Mouse (Mus musculus) lung, postnatal 0 days (tissue): ENCODE measurements at regions not wholly inside any gene's neighbourhood (a gene's known extent, or its start where the extent isn't known, plus 50 kb on each side); places are given as distances from the start of the nearest gene placed in this dataset.

Experiments
- ATAC-seq: fragments of 200-750 bp; cut with Nextera tagmentation; 2 replicates; pipeline ENCODE4 v1.8.0; 2017; ENCODE audit warnings: moderate library complexity
- DNase-seq: peaks from one replicate; pipeline ENCODE4 v3.0.0-alpha.2; 2016; ENCODE audit warnings: low spot score
- H3K27ac ChIP-seq: fragments of 300-500 bp; sonication (generic); 2 replicates; pipeline ENCODE4 v1.5.1; 2014; ENCODE audit warnings: antibody characterized with exemption, mild to moderate bottlenecking, low read length, mixed read lengths
- H3K27me3 ChIP-seq: fragments of 300-500 bp; sonication (generic); replicated peaks from 2 replicates; pipeline ENCODE4 v1.6.1; 2014; ENCODE audit warnings: low read length, mixed read lengths; ENCODE audit not compliant: insufficient read depth
- H3K36me3 ChIP-seq: fragments of 300-500 bp; sonication (generic); 2 replicates; pipeline ENCODE4 v1.6.1; 2014; ENCODE audit warnings: low read length, mixed read lengths; ENCODE audit not compliant: insufficient read depth
- H3K4me1 ChIP-seq: fragments of 300-500 bp; sonication (generic); 2 replicates; pipeline ENCODE4 v1.6.1; 2014; ENCODE audit warnings: antibody characterized with exemption, low read depth, low read length, mixed read lengths; ENCODE audit not compliant: insufficient read depth
- H3K4me2 ChIP-seq: fragments of 300-500 bp; sonication (generic); replicated peaks from 2 replicates; pipeline ENCODE4 v1.6.1; 2014; ENCODE audit warnings: low read depth, mild to moderate bottlenecking, low read length, moderate library complexity, mixed read lengths
- H3K4me3 ChIP-seq: fragments of 300-500 bp; sonication (generic); 2 replicates; pipeline ENCODE4 v1.5.1; 2014; ENCODE audit warnings: low read depth, low read length
- H3K9ac ChIP-seq: fragments of 300-500 bp; sonication (generic); replicated peaks from 2 replicates; pipeline ENCODE4 v1.6.1; 2014; ENCODE audit warnings: low read depth, mild to moderate bottlenecking
- H3K9me3 ChIP-seq: fragments of 300-500 bp; sonication (generic); 2 replicates; pipeline ENCODE4 v1.6.1; 2016; ENCODE audit warnings: low read length, mixed read lengths
- CTCF ChIP-seq: IDR thresholded peaks from 2 replicates; pipeline ENCODE4 v1.5.1; 2016; ENCODE audit warnings: antibody characterized with exemption, mild to moderate bottlenecking
- EP300 ChIP-seq: IDR thresholded peaks from 2 replicates; pipeline ENCODE4 v1.6.1; 2016; ENCODE audit warnings: antibody characterized with exemption, mild to moderate bottlenecking, control low read depth
- WGBS: fragments of 180-500 bp; shearing (Covaris S2); extraction: QIAGEN DNeasy Blood & Tissue Kit; methylation state at CpG from one replicate; pipeline ENCODE4 v1.1.7; 2014; 5-methylcytosine and 5-hydroxymethylcytosine counted together

GRCm38 (mm10) chr14:102142720-102143119 lies 413.0 kb downstream of the Lmo7 start:
- no peak for ATAC-seq

GRCm38 (mm10) chr14:102138936-102139335 lies 409.2 kb downstream of the Lmo7 start:
- ATAC-seq (no peak), DNase-seq (no peak)
- WGBS = 80% methylated on average over 1 of the region's 1 CpGs
- Histone ChIP-seq H3K4me3 (no peak overlapping the region), H3K4me1 (no peaks in the 10 kb centered on the region), H3K27me3 (no peaks in the 10 kb centered on the region), H3K36me3 (no peaks in the 10 kb centered on the region), H3K9me3 (no peaks in the 10 kb centered on the region), H3K9ac (no peak overlapping the region), H3K27ac (no peak overlapping the region), H3K4me2 (no peak overlapping the region)
- no peak for TF ChIP-seq EP300
- TF ChIP-seq CTCF = no peak

More at GRCm38 (mm10) chr14:102142720-102143119, 413.0 kb downstream of the Lmo7 start:
- 48% methylated on average over 2 of the region's 2 CpGs for WGBS
- DNase-seq = no peak
- no peak overlapping the region for H3K9ac ChIP-seq
- H3K36me3 ChIP-seq = no peaks in the 10 kb centered on the region
- H3K27me3 ChIP-seq = no peaks in the 10 kb centered on the region
- no peak overlapping the region for H3K4me3 ChIP-seq
- H3K27ac ChIP-seq = no peak overlapping the region
- H3K9me3 ChIP-seq = no peaks in the 10 kb centered on the region
- H3K4me2 ChIP-seq = no peak overlapping the region
- TF ChIP-seq CTCF (no peak), EP300 (no peak)
- no peaks in the 10 kb centered on the region for H3K4me1 ChIP-seq

DNA sequence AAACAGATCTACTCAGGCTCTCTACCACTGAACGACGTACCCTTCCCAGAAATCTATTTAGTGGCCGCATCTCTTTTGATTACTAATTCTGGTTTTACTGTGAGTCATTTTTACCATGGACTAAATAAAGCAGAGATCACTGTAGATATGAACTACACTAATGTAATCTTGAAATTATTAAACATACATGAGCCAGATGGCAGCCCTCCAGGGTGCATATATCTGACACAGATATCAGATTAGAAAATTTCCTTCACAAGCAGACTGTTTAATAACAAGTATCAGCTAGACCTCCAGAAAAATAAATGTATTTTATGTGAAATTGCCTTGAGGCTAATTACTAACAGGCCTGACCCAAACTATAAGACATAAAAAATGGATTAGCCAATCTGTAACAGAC lies 388.4 kb downstream of the Lmo7 start:
- H3K27me3 ChIP-seq = no peaks in the 10 kb centered on the region
- H3K4me2 ChIP-seq = no peak overlapping the region
- no peak for TF ChIP-seq CTCF
- TF ChIP-seq EP300 = no peak
- no peaks in the 10 kb centered on the region for H3K4me1 ChIP-seq
- H3K27ac ChIP-seq = no peak overlapping the region
- 73% methylated on average over 3 of the region's 3 CpGs for WGBS
- no peaks in the 10 kb centered on the region for H3K9me3 ChIP-seq
- H3K4me3 ChIP-seq = no peak overlapping the region
- no peak overlapping the region for H3K9ac ChIP-seq
- ATAC-seq (no peak), DNase-seq (no peak)
- no peaks in the 10 kb centered on the region for H3K36me3 ChIP-seq

- ATAC-seq = no peak
- Histone ChIP-seq H3K4me2 (no peak overlapping the region), H3K27ac (no peak overlapping the region), H3K4me1 (no peaks in the 10 kb centered on the region), H3K36me3 (no peaks in the 10 kb centered on the region), H3K9ac (no peak overlapping the region), H3K9me3 (no peaks in the 10 kb centered on the region), H3K27me3 (no peaks in the 10 kb centered on the region), H3K4me3 (no peak overlapping the region)
- TF ChIP-seq CTCF = no peak
- no peak for TF ChIP-seq EP300
- 71% methylated on average over 3 of the region's 3 CpGs for WGBS
- DNase-seq = no peak
Observed at GRCm38 (mm10) chr14:102106165-102106564, 376.4 kb downstream of the Lmo7 start.

DNA sequence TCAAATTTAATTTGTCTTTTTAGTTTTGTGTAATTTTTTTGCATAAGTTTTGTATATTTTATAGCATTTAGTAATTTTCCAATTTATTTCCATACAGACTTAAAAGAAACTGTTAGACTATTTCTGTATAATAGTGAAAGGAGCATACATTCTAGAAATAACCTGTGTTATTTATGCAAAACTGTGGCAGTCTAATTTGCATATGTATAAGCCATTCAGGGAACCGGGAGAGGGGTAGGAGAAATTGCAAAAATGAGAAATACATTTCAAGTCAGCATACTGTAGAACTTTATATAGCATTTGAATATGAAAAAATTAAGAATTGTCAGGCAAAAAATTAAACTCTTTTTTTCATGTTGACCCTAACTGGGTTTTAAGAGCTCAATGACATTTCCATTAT lies 364.3 kb downstream of the Lmo7 start:
- Histone ChIP-seq H3K36me3 (no peaks in the 10 kb centered on the region), H3K9ac (no peak overlapping the region), H3K4me1 (no peaks in the 10 kb centered on the region), H3K9me3 (no peaks in the 10 kb centered on the region), H3K4me2 (no peak overlapping the region), H3K4me3 (no peak overlapping the region), H3K27me3 (no peaks in the 10 kb centered on the region), H3K27ac (no peak overlapping the region)
- ATAC-seq = no peak
- WGBS = 76% methylated on average over 1 of the region's 1 CpGs
- TF ChIP-seq EP300 (no peak), CTCF (no peak)
- DNase-seq = no peak

- Histone ChIP-seq H3K9me3 (no peaks in the 10 kb centered on the region), H3K4me2 (no peak overlapping the region), H3K9ac (no peak overlapping the region), H3K36me3 (no peaks in the 10 kb centered on the region), H3K27me3 (no peaks in the 10 kb centered on the region), H3K27ac (no peak overlapping the region), H3K4me3 (no peak overlapping the region), H3K4me1 (no peaks in the 10 kb centered on the region)
- 72% methylated on average over 6 of the region's 6 CpGs for WGBS
- ATAC-seq (no peak), DNase-seq (no peak)
- TF ChIP-seq CTCF = no peak
- TF ChIP-seq EP300 = no peak
Observed at GRCm38 (mm10) chr14:102092557-102092956, 362.8 kb downstream of the Lmo7 start.

GRCm38 (mm10) chr14:102048932-102049331 lies 319.2 kb downstream of the Lmo7 start:
- WGBS = 4% methylated on average over 3 of the region's 3 CpGs
- H3K36me3 ChIP-seq = no peaks in the 10 kb centered on the region
- no peak for DNase-seq
- no peaks in the 10 kb centered on the region for H3K27me3 ChIP-seq
- ATAC-seq = no peak
- no peak overlapping the region for H3K9ac ChIP-seq
- TF ChIP-seq CTCF (no peak), EP300 (no peak)
- no peak overlapping the region for H3K4me3 ChIP-seq
- H3K4me1 ChIP-seq = no peaks in the 10 kb centered on the region
- H3K27ac ChIP-seq = no peak overlapping the region
- H3K9me3 ChIP-seq = no peaks in the 10 kb centered on the region
- H3K4me2 ChIP-seq = no peak overlapping the region
